Mouse (Mus musculus) limb, embryonic 12.5 days (tissue): Measurements from ENCODE around the gene Rarb. TPM values are rescaled to one million over a fixed set of nuclear protein-coding genes. Genes with fewer than 3 reads are reported as not detected.

Experiments used
- ATAC-seq: fragments of 200-750 bp; cut with Nextera tagmentation; 2 replicates; pipeline ENCODE4 v1.8.0; 2017; ENCODE audit warnings: low read depth, moderate TSS enrichment; ENCODE audit not compliant: insufficient number of reproducible peaks, insufficient read depth, low FRiP score, low TSS enrichment
- H3K27ac ChIP-seq: fragments of 300-500 bp; sonication (generic); 2 replicates; pipeline ENCODE4 v1.5.1; 2016; ENCODE audit warnings: mild to moderate bottlenecking, moderate library complexity
- H3K27me3 ChIP-seq: fragments of 300-500 bp; sonication (generic); 2 replicates; pipeline ENCODE4 v1.6.1; 2016; ENCODE audit warnings: mild to moderate bottlenecking, moderate library complexity
- H3K36me3 ChIP-seq: fragments of 300-500 bp; sonication (generic); 2 replicates; pipeline ENCODE4 v1.6.1; 2016; ENCODE audit warnings: mild to moderate bottlenecking, moderate library complexity
- H3K4me1 ChIP-seq: fragments of 300-500 bp; sonication (generic); replicated peaks from 2 replicates; pipeline ENCODE4 v1.6.1; 2016
- H3K4me2 ChIP-seq: fragments of 300-500 bp; sonication (generic); 2 replicates; pipeline ENCODE4 v1.6.1; 2016; ENCODE audit warnings: mild to moderate bottlenecking, moderate library complexity
- H3K4me3 ChIP-seq: fragments of 300-500 bp; sonication (generic); replicated peaks from 2 replicates; pipeline ENCODE4 v1.5.1; 2016; ENCODE audit warnings: mild to moderate bottlenecking
- H3K9ac ChIP-seq: fragments of 300-500 bp; sonication (generic); replicated peaks from 2 replicates; pipeline ENCODE4 v1.6.1; 2016; ENCODE audit warnings: mild to moderate bottlenecking, moderate library complexity
- H3K9me3 ChIP-seq: fragments of 300-500 bp; sonication (generic); 2 replicates; pipeline ENCODE4 v1.6.1; 2016; ENCODE audit warnings: mild to moderate bottlenecking, moderate library complexity
- WGBS: fragments of 180-500 bp; shearing (Covaris S2); methylation state at CpG from one replicate; pipeline ENCODE4 v1.1.7; 2016; 5-methylcytosine and 5-hydroxymethylcytosine counted together
- polyA plus RNA-seq: library from polyadenylated mRNA; unstranded; fragments of >200 nt; fragmentation: Nextera tagmentation; extraction: Ambion mirVana; gene quantifications from 2 replicates; pipeline ENCODE4 v1.2.1, GENCODE M21; 2016

Rarb gene
- polyA plus RNA-seq, 1 experiment from 2014 or later, result 9.1 TPM

- Histone ChIP-seq H3K9ac (no peak overlapping the region), H3K9me3 (no peaks in the 10 kb centered on the region), H3K27me3 (no peaks in the 10 kb centered on the region), H3K4me2 (peak overlapping the region; percentile 40), H3K27ac (peak overlapping the region; percentile 41; the same call in 1 of the 2 replicates), H3K36me3 (no peaks in the 10 kb centered on the region), H3K4me1 (peaks cover 31% of the 10 kb centered on the region), H3K4me3 (no peak overlapping the region)
- 5% methylated on average over 9 of the region's 9 CpGs for WGBS
- peak; percentile 81 for ATAC-seq
Measured at GRCm38 (mm10) chr14:16733595-16734298, 85.2 kb downstream of the Rarb start.

DNA sequence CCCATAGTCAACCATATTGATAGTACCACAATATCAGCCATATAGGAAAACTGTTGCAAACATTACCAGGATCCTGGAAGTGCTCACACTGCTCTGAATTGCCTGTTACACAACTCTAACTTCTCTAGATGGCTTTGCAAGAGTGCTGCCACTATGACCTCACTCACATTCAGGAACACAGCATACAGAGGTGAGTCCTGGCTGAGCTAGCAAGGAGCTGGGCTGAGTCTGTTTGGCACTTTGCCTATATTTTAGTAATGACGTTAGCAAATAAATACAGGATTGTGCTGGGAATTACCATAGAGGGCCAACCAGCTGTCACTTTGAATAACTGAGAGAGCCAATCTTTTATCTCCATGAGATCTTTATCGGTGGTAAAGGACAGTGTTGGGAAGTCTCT is 86.9 kb downstream of the Rarb start:
- Histone ChIP-seq H3K9me3 (no peaks in the 10 kb centered on the region), H3K27me3 (no peaks in the 10 kb centered on the region), H3K36me3 (no peaks in the 10 kb centered on the region), H3K4me1 (peaks cover 33% of the 10 kb centered on the region), H3K4me3 (no peak overlapping the region), H3K4me2 (no peak overlapping the region), H3K27ac (no peak overlapping the region), H3K9ac (no peak overlapping the region)
- WGBS, result 71% methylated on average over 2 of the region's 2 CpGs
- no peak for ATAC-seq

- no peak overlapping the region for H3K27ac ChIP-seq
Measured at GRCm38 (mm10) chr14:16728175-16728838, 90.6 kb downstream of the Rarb start.

GRCm38 (mm10) chr14:16723991-16724390 is 95.0 kb downstream of the Rarb start:
- Histone ChIP-seq H3K9ac (no peak overlapping the region), H3K36me3 (no peaks in the 10 kb centered on the region), H3K4me3 (no peak overlapping the region), H3K27ac (no peak overlapping the region), H3K4me2 (no peak overlapping the region), H3K9me3 (no peaks in the 10 kb centered on the region), H3K27me3 (no peaks in the 10 kb centered on the region), H3K4me1 (0 out of 2 replicates have a peak, but pooled peaks cover 2% of the 10 kb centered on the region)
- WGBS, result 87% methylated on average over 15 of the region's 15 CpGs
- ATAC-seq, result no peak

More at GRCm38 (mm10) chr14:16728175-16728838, 90.6 kb downstream of the Rarb start:
- Histone ChIP-seq H3K9me3 (no peaks in the 10 kb centered on the region), H3K4me3 (no peak overlapping the region), H3K9ac (no peak overlapping the region), H3K36me3 (no peaks in the 10 kb centered on the region), H3K4me2 (no peak overlapping the region), H3K4me1 (peaks cover 6% of the 10 kb centered on the region), H3K27me3 (no peaks in the 10 kb centered on the region)
- no peak for ATAC-seq
- 92% methylated on average over 2 of the region's 2 CpGs for WGBS

DNA sequence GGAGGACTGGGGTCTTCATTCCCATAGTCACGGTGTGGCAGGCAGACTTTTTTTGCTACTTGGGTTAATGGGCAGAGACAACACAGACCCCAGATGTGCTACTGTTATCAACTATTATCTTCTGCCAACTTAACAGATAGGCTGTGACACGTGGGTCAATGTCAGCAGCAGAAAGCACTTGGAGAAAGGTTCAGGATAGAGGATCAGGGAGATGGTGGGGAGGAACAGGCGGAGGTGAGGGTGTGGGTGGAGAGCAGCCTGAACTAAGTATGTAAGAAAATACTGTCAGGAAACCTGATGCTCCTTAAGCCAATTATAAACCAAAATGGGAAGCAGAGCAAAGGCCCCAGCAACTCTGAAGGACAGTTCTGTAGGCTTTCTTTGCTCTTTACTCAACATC is 101.1 kb downstream of the Rarb start:
- H3K4me2 ChIP-seq, result no peak overlapping the region
- no peak overlapping the region for H3K27ac ChIP-seq
- H3K36me3 ChIP-seq, result no peaks in the 10 kb centered on the region
- H3K4me3 ChIP-seq, result no peak overlapping the region
- H3K9ac ChIP-seq, result no peak overlapping the region
- ATAC-seq, result no peak
- no peaks in the 10 kb centered on the region; the same call in 1 of the 2 replicates for H3K27me3 ChIP-seq
- no peaks in the 10 kb centered on the region for H3K9me3 ChIP-seq
- 67% methylated on average over 3 of the region's 3 CpGs for WGBS
- 0 out of 2 replicates have a peak, but pooled peaks cover 4% of the 10 kb centered on the region for H3K4me1 ChIP-seq

DNA sequence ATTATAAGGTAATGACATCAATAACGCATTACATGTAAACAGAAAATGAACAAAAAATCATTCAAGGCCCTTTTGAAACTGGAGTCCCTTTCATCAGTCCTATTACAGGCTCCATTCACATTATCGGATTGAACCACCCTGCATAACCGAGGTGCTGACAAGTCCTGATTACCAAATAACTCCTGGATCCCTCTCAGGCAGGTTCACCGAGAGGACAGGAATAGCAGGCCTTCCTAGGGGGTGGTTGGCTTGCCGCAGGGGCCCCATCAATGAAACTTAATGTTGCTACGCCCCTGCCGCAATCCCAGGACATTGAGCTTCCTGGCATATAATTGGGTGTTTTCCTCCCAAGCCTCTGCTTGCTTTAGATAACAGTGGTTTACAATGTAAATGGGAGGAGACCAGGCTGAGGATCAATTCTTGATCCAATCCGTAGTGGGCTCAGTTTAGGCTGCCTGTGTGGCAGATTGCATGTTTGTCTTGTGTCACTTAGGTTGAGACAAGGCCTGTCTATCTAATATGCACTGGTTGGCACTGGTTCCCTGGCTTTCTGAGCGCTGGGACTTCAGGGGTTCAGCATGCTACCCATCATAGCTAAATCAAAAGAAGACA is 104.5 kb downstream of the Rarb start:
- Histone ChIP-seq H3K9ac (no peak overlapping the region), H3K4me2 (no peak overlapping the region), H3K27me3 (no peaks in the 10 kb centered on the region; the same call in 1 of the 2 replicates), H3K36me3 (no peaks in the 10 kb centered on the region), H3K4me3 (no peak overlapping the region), H3K4me1 (0 out of 2 replicates have a peak, but pooled peaks cover 4% of the 10 kb centered on the region), H3K9me3 (no peaks in the 10 kb centered on the region), H3K27ac (no peak overlapping the region)
- no peak for ATAC-seq
- 42% methylated on average over 9 of the region's 9 CpGs for WGBS

DNA sequence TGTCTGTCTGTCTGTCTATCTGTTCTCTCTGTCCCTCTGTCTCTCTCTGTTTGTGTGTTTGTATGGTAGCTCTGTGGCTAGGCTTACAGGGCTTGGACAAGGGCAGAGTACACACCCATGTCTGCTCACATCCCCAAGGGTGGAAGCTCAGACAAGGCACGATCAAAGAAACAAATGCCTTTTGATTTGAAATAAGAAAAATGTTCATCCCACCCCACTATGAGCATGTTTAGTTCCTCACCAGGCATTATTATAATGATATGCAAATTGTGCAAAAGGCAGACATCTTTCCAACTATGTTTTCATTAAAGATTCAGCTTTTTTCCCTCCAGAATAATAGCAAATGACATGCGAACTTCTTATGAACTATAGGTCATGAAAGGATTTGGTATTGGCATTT is 105.2 kb downstream of the Rarb start:
- 77% methylated on average over 2 of the region's 2 CpGs for WGBS
- no peak for ATAC-seq

DNA sequence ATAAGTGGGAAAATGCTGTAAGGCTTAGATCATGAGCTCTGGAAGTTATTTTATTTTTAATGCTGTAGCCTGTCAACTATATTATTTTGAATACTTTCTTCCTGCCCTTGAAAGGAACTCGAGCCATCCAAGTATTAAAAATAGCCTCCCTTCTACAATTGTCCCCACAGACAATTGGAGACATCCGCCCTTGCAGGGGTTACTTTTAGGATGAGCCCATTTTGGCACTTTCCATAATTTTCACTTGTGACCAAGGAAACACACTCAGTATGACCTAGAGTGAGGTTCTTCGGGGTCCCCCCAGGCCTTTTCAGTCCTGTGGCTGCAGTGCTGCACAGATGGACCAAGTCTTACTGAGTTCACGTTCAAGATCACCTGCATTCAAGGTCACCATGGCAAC is 119.7 kb downstream of the Rarb start:
- no peak overlapping the region for H3K4me2 ChIP-seq
- H3K36me3 ChIP-seq, result no peaks in the 10 kb centered on the region
- ATAC-seq, result no peak
- no peak overlapping the region for H3K27ac ChIP-seq
- 83% methylated on average over 4 of the region's 4 CpGs for WGBS
- no peak overlapping the region for H3K4me3 ChIP-seq
- no peak overlapping the region for H3K9ac ChIP-seq
- peaks cover 5% of the 10 kb centered on the region; the same call in 1 of the 2 replicates for H3K4me1 ChIP-seq
- no peaks in the 10 kb centered on the region for H3K27me3 ChIP-seq
- H3K9me3 ChIP-seq, result no peaks in the 10 kb centered on the region

More for the DNA sequence above, 105.2 kb downstream of the Rarb start:
- no peaks in the 10 kb centered on the region for H3K36me3 ChIP-seq
- no peak overlapping the region for H3K9ac ChIP-seq
- no peaks in the 10 kb centered on the region; the same call in 1 of the 2 replicates for H3K27me3 ChIP-seq
- H3K4me1 ChIP-seq, result 0 out of 2 replicates have a peak, but pooled peaks cover 4% of the 10 kb centered on the region
- no peak overlapping the region for H3K4me3 ChIP-seq
- H3K4me2 ChIP-seq, result no peak overlapping the region
- H3K9me3 ChIP-seq, result no peaks in the 10 kb centered on the region
- no peak overlapping the region for H3K27ac ChIP-seq

- H3K36me3 ChIP-seq, result no peaks in the 10 kb centered on the region
- H3K9ac ChIP-seq, result no peak overlapping the region
- no peaks in the 10 kb centered on the region for H3K27me3 ChIP-seq
- no peak overlapping the region for H3K27ac ChIP-seq
- H3K9me3 ChIP-seq, result no peaks in the 10 kb centered on the region
- H3K4me2 ChIP-seq, result no peak overlapping the region
- H3K4me3 ChIP-seq, result no peak overlapping the region
- ATAC-seq, result no peak
- H3K4me1 ChIP-seq, result peaks cover 5% of the 10 kb centered on the region; the same call in 1 of the 2 replicates
- WGBS, result 35% methylated on average over 3 of the region's 3 CpGs
Measured at GRCm38 (mm10) chr14:16695453-16696120, 123.4 kb downstream of the Rarb start.

DNA sequence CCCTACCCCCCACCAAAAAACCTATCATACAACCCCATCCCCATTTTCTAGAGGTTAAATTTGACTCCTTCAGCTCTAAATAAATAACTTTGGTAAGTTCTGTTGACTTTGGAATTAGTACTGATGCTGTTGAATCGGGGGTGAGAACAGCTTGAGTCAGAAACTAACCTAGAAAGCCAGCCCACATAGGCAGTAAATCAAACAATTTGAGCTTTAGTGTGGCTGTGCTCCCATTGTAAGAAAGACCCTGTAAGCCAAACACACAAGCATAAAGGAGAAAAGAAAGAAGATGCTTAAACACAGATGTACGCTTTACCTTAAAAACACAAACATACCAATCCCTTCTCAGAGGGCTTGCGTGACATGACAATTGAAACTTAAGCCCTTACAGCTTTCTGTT is 140.6 kb downstream of the Rarb start:
- no peaks in the 10 kb centered on the region for H3K27me3 ChIP-seq
- no peak overlapping the region for H3K4me3 ChIP-seq
- no peak for ATAC-seq
- H3K4me1 ChIP-seq, result no peaks in the 10 kb centered on the region
- H3K27ac ChIP-seq, result no peak overlapping the region
- WGBS, result 70% methylated on average over 3 of the region's 3 CpGs
- no peaks in the 10 kb centered on the region for H3K9me3 ChIP-seq
- no peaks in the 10 kb centered on the region for H3K36me3 ChIP-seq
- H3K9ac ChIP-seq, result no peak overlapping the region
- H3K4me2 ChIP-seq, result no peak overlapping the region

GRCm38 (mm10) chr14:16677081-16677480 is 141.9 kb downstream of the Rarb start:
- no peak for ATAC-seq
- no peak overlapping the region for H3K27ac ChIP-seq

More at GRCm38 (mm10) chr14:16677081-16677480, 141.9 kb downstream of the Rarb start:
- H3K27me3 ChIP-seq, result no peaks in the 10 kb centered on the region
- no peak overlapping the region for H3K9ac ChIP-seq
- H3K36me3 ChIP-seq, result no peaks in the 10 kb centered on the region
- no peaks in the 10 kb centered on the region for H3K4me1 ChIP-seq
- H3K4me3 ChIP-seq, result no peak overlapping the region
- H3K9me3 ChIP-seq, result no peaks in the 10 kb centered on the region
- H3K4me2 ChIP-seq, result no peak overlapping the region
